Mouse (Mus musculus): ENCODE measurements around the gene Ptdss2. TPM values are rescaled to one million over a fixed set of nuclear protein-coding genes. Genes with fewer than 3 reads are reported as not detected.

Ptdss2 gene
- total and polyA plus RNA-seq, 2 experiments from 2014 or later = 19.6 to 90.9 TPM

GRCm38 (mm10) chr7:141188733-141189132, 66.6 kb downstream of the Ptdss2 start:
- Histone ChIP-seq H3K9me3 (ENCODE audit: low read length) (no peaks in the 10 kb centered on the region), H3K4me1 (ENCODE audit: insufficient read depth, low read length) (peaks cover 8% of the 10 kb centered on the region; the same call in 1 of the 2 replicates), H3K27ac (ENCODE audit: low read depth, low read length) (no peak overlapping the region), H3K4me2 (ENCODE audit: low read depth, low read length, poor library complexity, severe bottlenecking) (no peak overlapping the region), H3K9ac (replicated peaks; ENCODE audit: low read length, poor library complexity, severe bottlenecking) (no peak overlapping the region), H3K36me3 (ENCODE audit: insufficient read depth, low read length) (peaks cover 33% of the 10 kb centered on the region), H3K4me3 (ENCODE audit: low read depth, low read length) (no peak overlapping the region), H3K27me3 (ENCODE audit: insufficient read depth, low read length) (no peaks in the 10 kb centered on the region)
- no peak for ATAC-seq (ENCODE audit: low FRiP score)
- WGBS = 96% methylated on average over 3 of the region's 3 CpGs
- no peak for TF ChIP-seq CTCF (IDR thresholded peaks at IDR 0.05)
- no peak for DNase-seq (ENCODE audit: low spot score)

- TF ChIP-seq CTCF (IDR thresholded peaks at IDR 0.05) = no peak
- no peak for ATAC-seq (ENCODE audit: low FRiP score)
- 89% methylated on average over 3 of the region's 3 CpGs for WGBS
These were observed 68.0 kb downstream of the Ptdss2 start for GRCm38 (mm10) chr7:141190220-141190619.

GRCm38 (mm10) chr7:141191036-141191435, 68.9 kb downstream of the Ptdss2 start:
- TF ChIP-seq CTCF (IDR thresholded peaks at IDR 0.05) = no peak
- Histone ChIP-seq H3K27ac (ENCODE audit: low read depth, low read length) (no peak overlapping the region), H3K4me2 (ENCODE audit: low read depth, low read length, poor library complexity, severe bottlenecking) (no peak overlapping the region), H3K4me3 (ENCODE audit: low read depth, low read length) (no peak overlapping the region), H3K27me3 (ENCODE audit: insufficient read depth, low read length) (no peaks in the 10 kb centered on the region), H3K4me1 (ENCODE audit: insufficient read depth, low read length) (peaks cover 8% of the 10 kb centered on the region; the same call in 1 of the 2 replicates), H3K36me3 (ENCODE audit: insufficient read depth, low read length) (peaks cover 33% of the 10 kb centered on the region), H3K9me3 (ENCODE audit: low read length) (no peaks in the 10 kb centered on the region), H3K9ac (replicated peaks; ENCODE audit: low read length, poor library complexity, severe bottlenecking) (no peak overlapping the region)
- DNase-seq (ENCODE audit: low spot score) (no peak), ATAC-seq (ENCODE audit: low FRiP score) (no peak)
- WGBS = 91% methylated on average over 12 of the region's 14 CpGs

More at GRCm38 (mm10) chr7:141190220-141190619, 68.0 kb downstream of the Ptdss2 start:
- H3K27ac ChIP-seq (ENCODE audit: low read depth, low read length) = no peak overlapping the region
- no peak overlapping the region for H3K4me2 ChIP-seq (ENCODE audit: low read depth, low read length, poor library complexity, severe bottlenecking)
- H3K4me3 ChIP-seq (ENCODE audit: low read depth, low read length) = no peak overlapping the region
- no peak overlapping the region for H3K9ac ChIP-seq (replicated peaks; ENCODE audit: low read length, poor library complexity, severe bottlenecking)
- peaks cover 33% of the 10 kb centered on the region for H3K36me3 ChIP-seq (ENCODE audit: insufficient read depth, low read length)
- DNase-seq (ENCODE audit: low spot score) = no peak
- H3K27me3 ChIP-seq (ENCODE audit: insufficient read depth, low read length) = no peaks in the 10 kb centered on the region
- peaks cover 8% of the 10 kb centered on the region; the same call in 1 of the 2 replicates for H3K4me1 ChIP-seq (ENCODE audit: insufficient read depth, low read length)
- H3K9me3 ChIP-seq (ENCODE audit: low read length) = no peaks in the 10 kb centered on the region

GRCm38 (mm10) chr7:141191796-141192685, 69.9 kb downstream of the Ptdss2 start:
- DNase-seq (ENCODE audit: low spot score) (no peak), ATAC-seq (ENCODE audit: low FRiP score) (no peak)
- WGBS = 88% methylated on average over 24 of the region's 24 CpGs
- Histone ChIP-seq H3K4me2 (ENCODE audit: low read depth, low read length, poor library complexity, severe bottlenecking) (peak overlapping the region; percentile 65), H3K9ac (replicated peaks; ENCODE audit: low read length, poor library complexity, severe bottlenecking) (peak overlapping the region; percentile 94; the same call in 1 of the 2 replicates), H3K9me3 (ENCODE audit: low read length) (no peaks in the 10 kb centered on the region), H3K27me3 (ENCODE audit: insufficient read depth, low read length) (no peaks in the 10 kb centered on the region), H3K36me3 (ENCODE audit: insufficient read depth, low read length) (peaks cover 33% of the 10 kb centered on the region), H3K27ac (ENCODE audit: low read depth, low read length) (no peak overlapping the region), H3K4me3 (ENCODE audit: low read depth, low read length) (no peak overlapping the region; the same call in 1 of the 2 replicates), H3K4me1 (ENCODE audit: insufficient read depth, low read length) (peaks cover 8% of the 10 kb centered on the region; the same call in 1 of the 2 replicates)
- no peak for TF ChIP-seq CTCF (IDR thresholded peaks at IDR 0.05)

- DNase-seq (ENCODE audit: low spot score) (no peak), ATAC-seq (ENCODE audit: low FRiP score) (no peak)
These were observed 70.7 kb downstream of the Ptdss2 start for GRCm38 (mm10) chr7:141192776-141193347.

More at GRCm38 (mm10) chr7:141192776-141193347, 70.7 kb downstream of the Ptdss2 start:
- H3K9me3 ChIP-seq (ENCODE audit: low read length) = no peaks in the 10 kb centered on the region
- H3K4me2 ChIP-seq (ENCODE audit: low read depth, low read length, poor library complexity, severe bottlenecking) = peak overlapping the region; percentile 65
- TF ChIP-seq CTCF (IDR thresholded peaks at IDR 0.05) = no peak
- H3K36me3 ChIP-seq (ENCODE audit: insufficient read depth, low read length) = peaks cover 33% of the 10 kb centered on the region
- peak overlapping the region; percentile 96 for H3K4me3 ChIP-seq (ENCODE audit: low read depth, low read length)
- no peaks in the 10 kb centered on the region for H3K27me3 ChIP-seq (ENCODE audit: insufficient read depth, low read length)
- peaks cover 8% of the 10 kb centered on the region; the same call in 1 of the 2 replicates for H3K4me1 ChIP-seq (ENCODE audit: insufficient read depth, low read length)
- H3K9ac ChIP-seq (replicated peaks; ENCODE audit: low read length, poor library complexity, severe bottlenecking) = peak overlapping the region; percentile 94
- 26% methylated on average over 12 of the region's 12 CpGs for WGBS
- H3K27ac ChIP-seq (ENCODE audit: low read depth, low read length) = peak overlapping the region; percentile 85

Measured in midbrain, postnatal 0 days (tissue).